Comparison of ENCODE assay signal across 8 mouse cellular contexts in genomic region chr2:137705724-137706422, GRCm38 (mm10).
DNase-seq lines count a peak whose midpoint lies in the region; ATAC-seq lines count a peak whose summit lies in the region.

No protein-coding gene starts in this region.

- no peaks in the 10 kb centered on the region for H3K9me3 ChIP-seq in forebrain, embryonic 11.5 days (ENCODE audit: control insufficient read depth, low read length)

- peak overlapping the region; percentile 24; the same call in 1 of the 2 replicates for H3K4me2 ChIP-seq in forebrain, embryonic 11.5 days (ENCODE audit: low read depth, low read length, severe bottlenecking)

- no peak overlapping the region for H3K4me3 ChIP-seq in forebrain, embryonic 11.5 days (ENCODE audit: low read depth, low read length)

- H3K4me1 ChIP-seq in forebrain, embryonic 11.5 days (replicated peaks; ENCODE audit: control insufficient read depth, insufficient read depth, low read length) = peaks cover 6% of the 10 kb centered on the region

- no peaks in the 10 kb centered on the region for H3K36me3 ChIP-seq in forebrain, embryonic 11.5 days (ENCODE audit: control insufficient read depth, insufficient read depth, low read length)

- ATAC-seq in forebrain, embryonic 11.5 days (replicated peaks; ENCODE audit: low FRiP score) = peak; percentile 81

- WGBS in forebrain, embryonic 11.5 days = 16% methylated on average over 14 of the region's 14 CpGs

- no peak overlapping the region for H3K27ac ChIP-seq in forebrain, embryonic 11.5 days (ENCODE audit: low read depth, low read length)

- peak; percentile 13 for DNase-seq in layer of hippocampus, adult 11-12 months (ENCODE audit: low spot score)
- DNase-seq in layer of hippocampus, adult 9-10 months (ENCODE audit: low spot score) = no peak
- peak; percentile 73 for DNase-seq in forebrain, embryonic 11.5 days (ENCODE audit: low spot score)
- peak; percentile 26 to 35 for DNase-seq in left cerebral cortex, adult 8-10 months (ENCODE audit: low spot score in 2 of 2)
- peak; percentile 55 to 56 for DNase-seq in right cerebral cortex, postnatal 10 days (ENCODE audit: low spot score in 2 of 2)
- DNase-seq in urinary bladder, postnatal 10 days (ENCODE audit: low spot score) = no peak
- no peak for DNase-seq in adrenal gland, adult 18-20 months (ENCODE audit: low spot score in 2 of 2)
- DNase-seq in T-cell, adult 2 months (ENCODE audit: low spot score) = no peak

- H3K9ac ChIP-seq in forebrain, embryonic 11.5 days (ENCODE audit: low read length) = no peak overlapping the region

- peaks cover 61% of the 10 kb centered on the region for H3K27me3 ChIP-seq in forebrain, embryonic 11.5 days (ENCODE audit: control insufficient read depth, insufficient read depth, low read length)

Comparison
In these comparisons a context has a peak if more than half of its experiments do, and no peak if none do; other contexts are left out.
1. DNase-seq: peak in layer of hippocampus, adult 11-12 months (single experiment), forebrain, embryonic 11.5 days (single experiment), left cerebral cortex, adult 8-10 months (2 of 2) and right cerebral cortex, postnatal 10 days (2 of 2); none in layer of hippocampus, adult 9-10 months (single experiment), urinary bladder, postnatal 10 days (single experiment), adrenal gland, adult 18-20 months (0 of 2) and T-cell, adult 2 months (single experiment).